Mouse (Mus musculus) hematopoietic stem cell, adult 5-6 weeks (primary cell): Measurements from ENCODE around the gene Cmtm5. TPM values are rescaled to one million over a fixed set of nuclear protein-coding genes. Genes with fewer than 3 reads are reported as not detected.

Experiments
- ATAC-seq, 2 experiments: fragments of 125-278 bp in 1 of 2; replicated peaks in 1 of 2; 2 replicates each; pipeline ENCODE4 v1.8.0; 2016 to 2017; ENCODE audit warnings: inconsistent platforms in 2 of 2, mild to moderate bottlenecking in 2 of 2, moderate number of reproducible peaks in 2 of 2, low read depth in 1 of 2, moderate TSS enrichment in 1 of 2; ENCODE audit not compliant: low FRiP score in 2 of 2, poor library complexity in 2 of 2, severe bottlenecking in 2 of 2, insufficient read depth in 1 of 2, low TSS enrichment in 1 of 2
- total RNA-seq: library from RNA; stranded (forward); fragments of 172-1452, 232-1000 nt; gene quantifications from 2 replicates; pipeline ENCODE4 v1.2.3, GENCODE M21; 2017

Gene Cmtm5
- not detected in 2 replicates for total RNA-seq

GRCm38 (mm10) chr14:54935904-54936830, at the start of gene Cmtm5:
Gene Cmtm5, plus strand, starts transcription at chr14:54936261.
- ATAC-seq: no peak

DNA sequence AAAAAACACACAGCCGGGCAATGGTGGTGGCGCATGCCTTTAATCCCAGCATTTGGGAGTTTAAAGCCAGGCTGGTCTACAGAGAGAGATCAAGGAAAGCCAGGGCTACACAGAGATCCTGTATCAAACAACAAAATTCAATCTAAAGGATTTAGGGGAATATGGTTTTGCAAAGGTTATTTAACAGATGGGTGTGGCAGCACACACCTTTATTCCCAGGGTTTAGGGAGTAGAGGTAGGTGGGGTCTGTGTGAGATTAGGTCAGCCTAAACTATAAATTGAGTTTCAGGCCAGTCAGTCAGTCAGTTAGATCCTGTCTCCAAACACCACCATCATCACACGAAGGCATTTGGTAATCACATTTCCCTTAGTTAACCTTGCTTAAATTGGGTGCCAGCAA, 43.9 kb upstream of the Cmtm5 start, which contains the start of gene Pabpn1:
Gene Pabpn1 (plus strand): TSS at position 301 of the 400 bp plus-strand sequence.
- ATAC-seq: no peak

DNA sequence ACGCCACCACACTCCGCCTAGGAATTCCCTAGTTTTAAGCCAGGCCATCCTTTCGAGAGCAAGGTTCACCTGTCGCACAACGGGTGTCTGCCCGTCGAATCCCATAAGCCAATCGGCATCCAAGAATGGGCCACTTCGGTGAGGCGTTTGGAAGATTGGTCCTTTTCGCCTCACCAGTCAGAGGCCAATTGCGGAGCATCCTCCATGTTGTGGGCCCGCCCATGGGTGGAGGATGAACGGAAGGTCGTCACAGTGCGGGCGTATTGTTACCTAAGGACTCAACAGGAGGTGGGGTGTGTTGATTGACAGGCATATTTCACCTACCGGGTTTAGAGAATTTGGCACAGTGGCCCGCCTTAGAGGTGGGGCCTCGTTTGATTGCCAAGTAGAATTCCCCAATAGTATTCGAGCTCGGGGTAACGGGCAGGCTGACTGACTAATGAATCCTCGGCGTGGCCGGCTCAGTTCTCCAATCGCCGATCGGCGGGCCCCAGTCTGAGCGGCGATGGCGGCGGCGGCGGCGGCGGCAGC, 42.3 kb upstream of the Cmtm5 start:
- peak; percentile 98 to 99 for ATAC-seq

GRCm38 (mm10) chr14:54894296-54895151, 41.5 kb upstream of the Cmtm5 start:
- ATAC-seq: peak in 1 of 2 experiments; percentile 11; a peak in 1 of 4 replicates

GRCm38 (mm10) chr14:54897445-54897844, 38.6 kb upstream of the Cmtm5 start:
- no peak for ATAC-seq

DNA sequence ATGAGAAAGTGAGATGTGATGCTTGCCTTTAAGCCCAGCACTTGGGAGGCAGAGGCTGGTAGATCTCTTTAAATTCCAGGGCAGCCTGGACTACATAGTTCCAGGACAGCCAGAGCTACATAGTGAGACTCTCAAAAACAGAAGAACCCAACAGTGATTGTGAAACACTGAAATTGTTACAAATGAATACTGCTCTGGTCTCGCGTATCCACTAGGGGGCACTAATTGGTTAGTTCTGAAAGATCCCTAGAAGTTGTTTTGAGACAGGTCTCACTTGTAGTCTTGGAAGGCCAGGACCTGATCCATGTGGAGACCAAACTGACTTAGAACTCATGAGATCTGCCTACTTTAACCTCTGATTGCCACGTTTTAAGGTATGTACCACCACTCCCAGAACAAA, 35.7 kb upstream of the Cmtm5 start:
- peak; percentile 70 to 77 for ATAC-seq

GRCm38 (mm10) chr14:54903641-54904040, 32.4 kb upstream of the Cmtm5 start:
- ATAC-seq: no peak

DNA sequence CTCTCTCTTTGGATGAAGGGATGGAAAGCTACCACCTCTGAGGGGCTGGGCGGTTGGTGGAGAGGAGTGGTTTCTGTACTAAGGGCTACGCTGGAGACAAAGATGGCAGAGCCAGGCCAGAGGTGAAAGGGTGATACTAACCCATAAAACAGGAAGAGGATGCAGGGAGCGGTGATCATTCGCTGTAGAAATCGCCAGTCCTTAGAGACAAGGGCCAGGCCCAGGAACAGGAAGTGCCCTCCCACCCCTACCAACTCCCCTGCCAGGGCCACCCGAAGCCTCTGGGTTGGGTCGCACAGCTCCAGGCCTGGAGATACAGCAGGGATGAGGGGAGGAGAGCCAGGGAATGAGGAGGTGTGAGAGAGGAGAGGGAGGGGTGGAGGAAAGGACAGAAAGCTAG, 27.4 kb upstream of the Cmtm5 start:
- no peak for ATAC-seq

DNA sequence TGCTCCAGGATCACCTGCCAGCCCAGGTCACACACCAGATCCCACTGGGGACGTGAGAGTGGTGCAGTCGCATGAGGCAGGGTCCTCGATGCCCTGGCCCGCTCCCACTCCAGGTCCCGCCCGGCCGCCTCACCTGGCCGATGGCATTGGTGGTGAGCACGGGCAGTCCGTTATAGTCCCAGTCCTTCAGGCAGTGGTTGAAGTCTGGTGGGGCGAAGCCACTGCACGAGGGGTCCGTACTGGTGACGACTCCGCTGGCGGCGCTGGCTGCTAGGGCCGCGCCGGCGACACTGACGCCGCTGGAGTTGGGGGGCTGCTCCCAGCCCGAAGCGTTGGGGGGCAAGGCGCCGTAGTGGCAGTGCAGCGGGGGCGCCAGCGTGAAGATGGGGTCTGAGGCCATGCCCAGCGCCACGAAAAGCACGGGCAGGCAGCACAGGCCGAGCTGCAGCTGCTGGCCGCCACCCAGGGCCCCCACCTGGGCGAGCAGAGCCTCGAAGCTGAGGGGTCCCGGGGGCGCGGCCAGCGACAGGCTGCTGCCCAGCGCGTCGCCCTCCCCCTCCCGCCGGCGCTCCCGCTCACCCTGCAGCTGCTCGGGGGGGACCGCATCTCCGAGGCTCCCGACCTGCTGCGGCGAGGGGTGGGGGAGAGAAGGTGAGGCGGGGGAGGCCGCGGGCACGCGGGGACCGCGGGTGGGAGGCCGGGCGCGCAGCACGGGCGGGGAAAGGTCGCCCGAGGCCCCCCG, 23.8 kb upstream of the Cmtm5 start:
- ATAC-seq: no peak

DNA sequence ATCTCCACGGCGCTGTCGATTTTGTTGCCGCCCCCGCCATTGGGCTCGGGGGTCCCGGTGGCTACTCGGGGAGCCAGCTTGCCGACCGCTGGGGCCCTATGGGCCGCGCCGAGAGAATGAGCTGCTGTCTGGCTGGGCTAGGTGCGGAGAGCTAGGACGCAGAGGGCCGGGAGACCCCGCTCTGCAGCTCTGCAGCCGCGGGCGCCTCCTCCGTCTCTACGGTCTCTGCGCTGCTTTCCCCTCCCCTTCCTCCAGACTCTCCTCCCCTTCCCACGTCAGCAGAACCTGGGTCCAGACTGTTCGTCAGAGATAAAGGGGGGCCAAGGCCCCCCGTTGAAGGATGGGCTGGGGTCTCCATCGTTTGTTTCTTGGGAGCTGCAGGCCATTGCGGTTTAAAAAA, 23.2 kb upstream of the Cmtm5 start, which contains the start of gene Slc22a17:
Gene Slc22a17 (minus strand): TSS at position 247 of the 400 bp plus-strand sequence.
- peak; percentile 76 to 89 for ATAC-seq

GRCm38 (mm10) chr14:54913343-54913742, 22.7 kb upstream of the Cmtm5 start:
- no peak for ATAC-seq

DNA sequence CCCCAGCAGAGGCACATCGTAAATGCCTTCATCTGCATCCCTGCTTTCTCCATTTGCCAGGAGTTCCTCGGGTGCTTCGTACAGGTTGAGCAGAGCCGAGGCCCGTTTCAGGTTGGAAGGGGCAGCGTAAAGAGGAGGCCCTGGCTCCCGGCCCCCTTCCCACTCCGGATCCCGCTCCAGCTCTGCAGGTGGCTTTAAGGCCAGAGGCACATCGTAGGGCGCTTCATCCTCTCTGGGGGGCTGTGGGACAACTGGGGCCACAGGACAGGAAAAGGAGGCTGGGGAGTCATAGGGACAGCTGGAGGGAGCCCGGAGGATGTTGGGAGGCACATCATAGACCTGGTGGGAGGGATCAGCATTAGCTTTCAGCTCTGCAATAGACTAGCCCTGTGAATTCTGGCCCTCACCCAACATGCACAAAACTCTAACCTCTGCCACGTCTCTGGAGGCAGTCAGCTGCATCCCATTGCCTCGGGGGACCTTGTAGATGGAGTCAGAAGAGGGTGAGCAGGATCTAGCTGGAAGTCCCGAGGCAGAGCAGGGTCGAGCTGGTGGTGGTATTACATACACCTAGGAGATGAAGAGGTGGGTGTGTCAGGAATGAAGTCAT, 15.9 kb upstream of the Cmtm5 start:
- ATAC-seq: no peak

DNA sequence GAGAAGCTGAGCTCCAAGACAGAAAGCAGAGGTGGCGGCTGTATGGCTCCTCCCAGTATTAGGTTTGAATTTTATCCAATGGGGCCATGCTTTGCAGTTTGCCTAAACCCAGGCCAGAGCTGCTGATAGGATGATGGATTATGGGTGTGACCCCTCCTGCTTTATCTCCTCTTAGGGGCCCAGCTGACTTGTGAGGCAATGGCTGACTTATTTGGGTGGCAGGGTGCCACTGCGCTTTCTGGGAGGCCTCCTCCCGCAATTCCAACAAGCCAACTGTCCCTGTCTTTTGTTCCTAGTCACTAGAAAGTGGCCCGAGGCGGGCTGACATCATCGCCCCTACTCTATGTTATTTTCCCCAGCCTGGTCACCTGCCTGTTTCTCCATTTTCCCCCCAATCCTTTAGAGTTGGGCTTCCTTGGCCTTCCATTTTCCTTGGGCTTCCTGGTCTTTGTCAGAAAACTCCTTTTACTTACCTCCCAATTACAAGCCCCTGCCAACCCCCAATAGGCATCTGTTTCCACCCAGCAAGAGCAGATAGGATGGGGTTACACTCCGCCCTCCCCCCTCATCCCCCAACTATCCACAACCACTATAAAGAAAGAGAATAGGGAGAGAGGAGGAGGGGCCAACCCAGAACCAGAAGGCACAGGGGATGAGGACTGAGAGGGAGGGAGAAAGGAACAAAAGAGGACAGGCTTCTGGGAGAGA, 11.3 kb upstream of the Cmtm5 start:
- ATAC-seq: no peak

DNA sequence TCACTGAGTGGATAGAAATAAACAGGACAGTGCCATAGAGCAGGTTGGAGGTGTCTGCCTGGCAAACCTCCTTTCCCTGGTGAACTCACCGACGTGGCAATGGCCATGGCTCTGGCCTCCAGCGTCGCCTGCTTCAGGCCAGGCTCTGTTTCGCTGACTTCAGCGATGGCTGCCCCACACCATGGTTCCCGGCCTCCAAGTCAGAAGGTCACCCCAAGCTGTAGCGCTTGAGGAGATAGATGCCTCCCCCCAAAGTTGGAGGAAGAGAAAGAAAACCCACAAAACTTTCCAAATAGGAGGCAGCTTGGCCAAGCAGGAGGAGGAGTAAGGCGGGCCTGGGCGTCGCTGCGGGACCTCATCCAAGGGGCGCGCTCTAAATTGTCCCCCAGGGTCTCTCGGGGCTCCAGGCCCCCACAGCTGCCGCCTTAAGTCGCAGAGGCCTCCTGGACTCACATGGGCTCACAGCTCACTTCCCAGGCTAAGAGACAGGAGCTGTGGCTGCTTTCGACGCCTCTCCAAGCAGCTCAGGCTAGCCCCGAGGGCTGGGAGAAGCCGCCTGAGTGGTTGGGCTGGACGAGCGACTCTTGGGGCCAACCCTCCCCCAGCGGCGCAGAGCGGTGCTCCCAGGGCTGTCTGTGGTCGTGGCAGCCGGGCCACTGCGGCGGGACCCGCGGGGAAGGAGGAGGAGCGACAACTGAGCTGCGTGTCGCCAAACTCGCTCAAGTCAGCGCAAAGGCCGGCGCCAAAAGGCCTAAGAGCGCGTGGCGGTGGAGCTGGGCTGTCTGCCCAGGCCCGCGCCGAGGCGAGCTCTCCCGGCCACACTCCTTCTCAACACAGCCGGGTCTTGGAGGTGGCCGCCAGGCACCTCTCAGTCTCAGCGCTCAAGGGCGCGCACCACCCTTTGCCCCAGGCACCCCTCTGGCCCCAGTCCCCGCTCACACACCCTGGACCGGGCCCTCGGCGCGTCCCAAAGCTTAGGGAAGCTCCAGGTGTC, 10.4 kb upstream of the Cmtm5 start, which contains the start of gene Efs:
Gene Efs (minus strand): TSS at position 778 of the 994 bp plus-strand sequence.
- ATAC-seq: peak; percentile 44 to 63; a peak in 3 of 4 replicates
